Mouse (Mus musculus): Measurements from ENCODE around the gene Mall. TPM values are rescaled to one million over a fixed set of nuclear protein-coding genes. Genes with fewer than 3 reads are reported as not detected.

Gene Mall
- total and polyA plus RNA-seq, 3 experiments, result not detected

DNA sequence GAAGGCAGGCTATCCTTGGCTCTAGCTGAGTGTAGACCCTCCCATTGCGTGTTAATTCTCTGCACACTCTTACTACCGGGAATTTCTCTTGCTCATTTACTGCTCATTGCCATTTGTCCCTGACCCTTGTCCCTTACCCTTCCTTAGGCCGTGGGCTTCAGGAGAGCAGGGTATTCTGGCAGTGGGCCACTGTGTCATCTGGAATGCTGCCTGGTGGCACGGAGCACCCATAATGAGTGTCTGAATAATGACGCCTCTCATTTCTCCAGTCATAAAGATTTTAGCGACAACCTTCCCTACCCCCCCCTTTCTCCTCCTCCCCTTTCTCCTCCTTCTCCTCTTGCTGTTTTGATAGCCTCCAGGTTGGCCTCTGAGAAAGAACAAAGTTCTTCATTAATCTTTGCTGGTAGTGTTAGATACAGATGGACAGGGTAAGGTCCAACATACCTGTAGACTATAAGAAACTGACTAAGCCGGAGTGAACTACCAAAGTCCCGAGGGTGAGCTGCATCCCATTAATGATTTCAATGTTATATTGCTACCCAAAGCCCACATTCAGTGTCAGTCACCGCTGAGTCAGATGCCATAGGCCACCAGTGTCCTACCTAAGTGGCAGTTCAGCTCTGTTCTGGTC is 5.9 kb upstream of the Mall start:
- DNase-seq (ENCODE audit: low spot score) (no peak), ATAC-seq (ENCODE audit: extremely low read depth, insufficient number of reproducible peaks, low FRiP score, poor library complexity, severe bottlenecking) (no peak)
- Histone ChIP-seq H3K9me3 (replicated peaks) (no peaks in the 10 kb centered on the region), H3K36me3 (replicated peaks) (no peaks in the 10 kb centered on the region), H3K27me3 (ENCODE audit: insufficient read depth, low read length) (peaks cover 4% of the 10 kb centered on the region), H3K4me1 (ENCODE audit: insufficient read depth, low read depth, low read length) (no peaks in the 10 kb centered on the region), H3K4me3 (ENCODE audit: low read depth, low read length) (no peak overlapping the region)
- TF ChIP-seq CTCF (IDR thresholded peaks at IDR 0.05; ENCODE audit: low read depth, low read length), result no peak
- TF ChIP-seq GATA1 (IDR thresholded peaks at IDR 0.05; ENCODE audit: borderline replicate concordance, low read length), result no peak
- TF ChIP-seq POLR2AphosphoS5 (IDR thresholded peaks at IDR 0.05; ENCODE audit: insufficient replicate concordance, low read depth, low read length), result no peak
- TF ChIP-seq TAL1 (conservative IDR thresholded peaks at IDR 0.05; ENCODE audit: low read depth, low read length), result no peak
- TF ChIP-seq GATA2 (IDR thresholded peaks at IDR 0.05; ENCODE audit: borderline replicate concordance, low read depth, low read length), result no peak

- Histone ChIP-seq H3K9me3 (replicated peaks) (no peaks in the 10 kb centered on the region), H3K4me3 (ENCODE audit: low read depth, low read length) (no peak overlapping the region), H3K4me1 (ENCODE audit: insufficient read depth, low read depth, low read length) (no peaks in the 10 kb centered on the region), H3K27me3 (ENCODE audit: insufficient read depth, low read length) (peaks cover 11% of the 10 kb centered on the region), H3K36me3 (replicated peaks) (no peaks in the 10 kb centered on the region)
- TF ChIP-seq GATA1 (IDR thresholded peaks at IDR 0.05; ENCODE audit: borderline replicate concordance, low read length) (no peak), CTCF (IDR thresholded peaks at IDR 0.05; ENCODE audit: low read depth, low read length) (no peak), GATA2 (IDR thresholded peaks at IDR 0.05; ENCODE audit: borderline replicate concordance, low read depth, low read length) (no peak), TAL1 (conservative IDR thresholded peaks at IDR 0.05; ENCODE audit: low read depth, low read length) (no peak), POLR2AphosphoS5 (IDR thresholded peaks at IDR 0.05; ENCODE audit: insufficient replicate concordance, low read depth, low read length) (no peak)
- no peak for ATAC-seq (ENCODE audit: extremely low read depth, insufficient number of reproducible peaks, low FRiP score, poor library complexity, severe bottlenecking)
- no peak for DNase-seq (ENCODE audit: low spot score)
Observed at GRCm38 (mm10) chr2:127734889-127735288, 5.2 kb upstream of the Mall start.

- Histone ChIP-seq H3K9me3 (replicated peaks) (no peaks in the 10 kb centered on the region), H3K4me1 (ENCODE audit: insufficient read depth, low read depth, low read length) (no peaks in the 10 kb centered on the region), H3K36me3 (replicated peaks) (no peaks in the 10 kb centered on the region), H3K4me3 (ENCODE audit: low read depth, low read length) (no peak overlapping the region), H3K27me3 (ENCODE audit: insufficient read depth, low read length) (peaks cover 23% of the 10 kb centered on the region)
- DNase-seq (ENCODE audit: low spot score) (no peak), ATAC-seq (ENCODE audit: extremely low read depth, insufficient number of reproducible peaks, low FRiP score, poor library complexity, severe bottlenecking) (no peak)
- no peak for TF ChIP-seq GATA2 (IDR thresholded peaks at IDR 0.05; ENCODE audit: borderline replicate concordance, low read depth, low read length)
- TF ChIP-seq GATA1 (IDR thresholded peaks at IDR 0.05; ENCODE audit: borderline replicate concordance, low read length), result no peak
- no peak for TF ChIP-seq POLR2AphosphoS5 (IDR thresholded peaks at IDR 0.05; ENCODE audit: insufficient replicate concordance, low read depth, low read length)
- TF ChIP-seq CTCF (IDR thresholded peaks at IDR 0.05; ENCODE audit: low read depth, low read length), result no peak
- no peak for TF ChIP-seq TAL1 (conservative IDR thresholded peaks at IDR 0.05; ENCODE audit: low read depth, low read length)
Observed at GRCm38 (mm10) chr2:127730301-127730997, 717 bp upstream of the Mall start.

DNA sequence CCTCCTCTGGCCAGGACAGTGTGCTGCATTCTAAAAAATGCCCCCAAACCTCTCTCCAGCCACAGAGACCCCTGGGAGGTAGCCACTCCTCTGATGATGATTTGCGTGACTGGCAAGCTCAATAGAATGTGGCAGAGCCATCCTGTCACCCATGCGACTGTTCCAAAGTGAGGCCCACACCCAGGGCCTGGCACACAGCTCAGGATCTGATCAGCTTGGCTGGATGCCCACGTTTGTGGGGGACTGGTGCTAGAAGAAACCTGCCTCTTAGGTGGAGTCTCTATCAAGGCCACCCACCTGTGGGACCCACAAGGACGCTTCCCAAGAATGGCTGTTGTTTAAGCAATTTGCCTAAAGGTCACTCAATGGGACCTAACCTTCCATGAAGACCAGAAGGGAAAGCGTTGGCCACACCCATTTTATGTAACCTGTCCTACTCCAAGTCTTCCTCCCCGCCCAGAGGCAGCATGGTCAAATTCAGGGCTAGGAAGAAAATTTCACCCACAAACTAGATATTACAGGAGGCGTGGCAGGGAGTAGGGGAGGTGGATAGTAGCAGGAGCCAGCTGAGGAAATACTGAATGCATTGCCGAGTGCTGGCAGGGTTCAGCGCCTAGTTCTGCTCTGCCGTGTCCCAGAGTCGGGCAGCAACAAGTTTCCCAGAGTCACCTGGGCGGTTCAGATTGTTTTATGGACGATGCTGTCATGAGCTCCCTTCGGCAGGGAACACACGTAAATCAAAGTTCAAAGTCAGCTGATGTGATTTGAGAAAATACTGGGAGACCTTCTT is 876 bp downstream of the Mall start:
- no peaks in the 10 kb centered on the region for H3K9me3 ChIP-seq (replicated peaks)
- no peak overlapping the region for H3K4me3 ChIP-seq (ENCODE audit: low read depth, low read length)
- TF ChIP-seq CTCF (IDR thresholded peaks at IDR 0.05; ENCODE audit: low read depth, low read length) (no peak), GATA2 (IDR thresholded peaks at IDR 0.05; ENCODE audit: borderline replicate concordance, low read depth, low read length) (no peak), POLR2AphosphoS5 (IDR thresholded peaks at IDR 0.05; ENCODE audit: insufficient replicate concordance, low read depth, low read length) (no peak), TAL1 (conservative IDR thresholded peaks at IDR 0.05; ENCODE audit: low read depth, low read length) (no peak), GATA1 (IDR thresholded peaks at IDR 0.05; ENCODE audit: borderline replicate concordance, low read length) (no peak)
- no peaks in the 10 kb centered on the region for H3K36me3 ChIP-seq (replicated peaks)
- DNase-seq (ENCODE audit: low spot score), result no peak
- H3K27me3 ChIP-seq (ENCODE audit: insufficient read depth, low read length), result peaks cover 23% of the 10 kb centered on the region
- H3K4me1 ChIP-seq (ENCODE audit: insufficient read depth, low read depth, low read length), result no peaks in the 10 kb centered on the region
- no peak for ATAC-seq (ENCODE audit: extremely low read depth, insufficient number of reproducible peaks, low FRiP score, poor library complexity, severe bottlenecking)

DNA sequence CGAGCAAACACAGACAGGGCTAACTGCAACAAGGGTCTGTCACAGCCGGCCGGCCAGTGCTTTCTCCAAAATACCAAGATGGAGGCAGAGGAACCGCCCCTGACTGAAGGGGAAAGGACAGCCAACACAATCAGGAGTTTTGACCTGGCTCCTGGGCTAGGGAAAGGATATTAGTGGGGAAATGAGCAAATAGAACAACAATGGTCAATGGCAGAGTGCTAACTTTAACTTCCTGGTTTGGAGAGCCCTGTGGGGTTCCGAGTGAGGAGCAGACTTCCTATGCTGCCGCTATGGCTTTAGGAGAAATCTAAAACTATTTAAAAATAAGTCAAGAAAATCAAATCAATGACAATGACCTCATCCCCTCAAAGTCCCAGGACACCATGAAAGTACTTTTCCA is 1.6 kb downstream of the Mall start:
- no peaks in the 10 kb centered on the region for H3K36me3 ChIP-seq (replicated peaks)
- no peak for DNase-seq (ENCODE audit: low spot score)
- TF ChIP-seq GATA1 (IDR thresholded peaks at IDR 0.05; ENCODE audit: borderline replicate concordance, low read length), result no peak
- TF ChIP-seq GATA2 (IDR thresholded peaks at IDR 0.05; ENCODE audit: borderline replicate concordance, low read depth, low read length), result no peak
- TF ChIP-seq POLR2AphosphoS5 (IDR thresholded peaks at IDR 0.05; ENCODE audit: insufficient replicate concordance, low read depth, low read length), result no peak
- TF ChIP-seq CTCF (IDR thresholded peaks at IDR 0.05; ENCODE audit: low read depth, low read length), result no peak
- TF ChIP-seq TAL1 (conservative IDR thresholded peaks at IDR 0.05; ENCODE audit: low read depth, low read length), result no peak
- H3K4me3 ChIP-seq (ENCODE audit: low read depth, low read length), result no peak overlapping the region
- no peaks in the 10 kb centered on the region for H3K4me1 ChIP-seq (ENCODE audit: insufficient read depth, low read depth, low read length)
- peaks cover 26% of the 10 kb centered on the region for H3K27me3 ChIP-seq (ENCODE audit: insufficient read depth, low read length)
- ATAC-seq (ENCODE audit: extremely low read depth, insufficient number of reproducible peaks, low FRiP score, poor library complexity, severe bottlenecking), result no peak
- no peaks in the 10 kb centered on the region for H3K9me3 ChIP-seq (replicated peaks)

GRCm38 (mm10) chr2:127723193-127723592 is 6.5 kb downstream of the Mall start:
- peaks cover 20% of the 10 kb centered on the region for H3K27me3 ChIP-seq (ENCODE audit: insufficient read depth, low read length)
- no peak overlapping the region for H3K4me3 ChIP-seq (ENCODE audit: low read depth, low read length)
- DNase-seq (ENCODE audit: low spot score), result no peak
- H3K36me3 ChIP-seq (replicated peaks), result no peaks in the 10 kb centered on the region
- no peak for ATAC-seq (ENCODE audit: extremely low read depth, insufficient number of reproducible peaks, low FRiP score, poor library complexity, severe bottlenecking)
- TF ChIP-seq GATA2 (IDR thresholded peaks at IDR 0.05; ENCODE audit: borderline replicate concordance, low read depth, low read length), result no peak
- TF ChIP-seq TAL1 (conservative IDR thresholded peaks at IDR 0.05; ENCODE audit: low read depth, low read length), result no peak
- TF ChIP-seq CTCF (IDR thresholded peaks at IDR 0.05; ENCODE audit: low read depth, low read length), result no peak
- TF ChIP-seq GATA1 (IDR thresholded peaks at IDR 0.05; ENCODE audit: borderline replicate concordance, low read length), result no peak
- TF ChIP-seq POLR2AphosphoS5 (IDR thresholded peaks at IDR 0.05; ENCODE audit: insufficient replicate concordance, low read depth, low read length), result no peak
- no peaks in the 10 kb centered on the region for H3K9me3 ChIP-seq (replicated peaks)
- H3K4me1 ChIP-seq (ENCODE audit: insufficient read depth, low read depth, low read length), result no peaks in the 10 kb centered on the region

Measured in G1E (cell line).